Mouse (Mus musculus): ENCODE results near the gene Rgs7.

Rgs7 gene

GRCm38 (mm10) chr1:175082104-175082503, 410.2 kb downstream of the Rgs7 start:
- ChIA-PET CTCF (no interaction called here), POLR2A (no interaction called here)

GRCm38 (mm10) chr1:175079819-175080608, 412.3 kb downstream of the Rgs7 start:
- ChIA-PET CTCF (no interaction called here), POLR2A (no interaction called here)

- ChIA-PET CTCF (interaction anchor here in 1 of 4 experiments (0.6 kb wide), 1 partner anchor 212 kb away, joined by 3 read pairs; no protein-coding TSS in a partner anchor), POLR2A (no interaction called here)
These were observed 418.6 kb downstream of the Rgs7 start for GRCm38 (mm10) chr1:175073500-175074232.

GRCm38 (mm10) chr1:175069758-175070290, 422.5 kb downstream of the Rgs7 start:
- ChIA-PET CTCF (no interaction called here), POLR2A (no interaction called here)

GRCm38 (mm10) chr1:175049121-175049520, 443.2 kb downstream of the Rgs7 start:
- ChIA-PET CTCF (interaction anchor here in 2 of 4 experiments (0.7 to 1.6 kb wide), 3 partner anchors 8 to 798 kb away, joined by 3 to 7 read pairs (median 4); no protein-coding TSS in a partner anchor), POLR2A (no interaction called here)

- POLR2A ChIA-PET, result interaction anchor here in 3 of 4 experiments (0.6 to 1.2 kb wide), 7 partner anchors 9 to 847 kb away, joined by 3 to 6 read pairs (median 3); no protein-coding TSS in a partner anchor
- CTCF ChIA-PET, result interaction anchor here (0.6 to 2.2 kb wide), 15 partner anchors 8 to 1164 kb away, joined by 3 to 8 read pairs (median 4); no protein-coding TSS in a partner anchor
These were observed 451.0 kb downstream of the Rgs7 start for GRCm38 (mm10) chr1:175041167-175041817.

- CTCF ChIA-PET, result interaction anchor here in 2 of 4 experiments (0.6 to 2.2 kb wide), 4 partner anchors 9 to 884 kb away, joined by 4 to 8 read pairs (median 6); no protein-coding TSS in a partner anchor
- POLR2A ChIA-PET, result interaction anchor here in 2 of 4 experiments (0.8 to 1.4 kb wide), 3 partner anchors 8 to 260 kb away, joined by 4 to 7 read pairs (median 5); no protein-coding TSS in a partner anchor
These were observed 452.3 kb downstream of the Rgs7 start for GRCm38 (mm10) chr1:175040038-175040437.

- ChIA-PET POLR2A (interaction anchor here in 1 of 4 experiments (1.2 to 1.4 kb wide), 2 partner anchors 8 to 10 kb away, joined by 4 to 5 read pairs; no protein-coding TSS in a partner anchor), CTCF (interaction anchor here in 2 of 4 experiments (0.6 to 2.2 kb wide), 3 partner anchors 10 to 884 kb away, joined by 4 to 8 read pairs (median 4); no protein-coding TSS in a partner anchor)
These were observed 452.7 kb downstream of the Rgs7 start for GRCm38 (mm10) chr1:175039567-175039966.

GRCm38 (mm10) chr1:175035461-175035860, 456.8 kb downstream of the Rgs7 start:
- CTCF ChIA-PET, result no interaction called here
- POLR2A ChIA-PET, result no interaction called here

- POLR2A ChIA-PET, result interaction anchor here in 1 of 4 experiments (1.6 kb wide), 1 partner anchor 8 kb away, joined by 4 read pairs; no protein-coding TSS in a partner anchor
- CTCF ChIA-PET, result interaction anchor here in 2 of 4 experiments (0.5 to 0.6 kb wide), 2 partner anchors 214 to 1541 kb away, joined by 3 to 6 read pairs; no protein-coding TSS in a partner anchor
These were observed 460.3 kb downstream of the Rgs7 start for GRCm38 (mm10) chr1:175032015-175032414.

- ChIA-PET POLR2A (interaction anchor here in 3 of 4 experiments (0.6 to 1.9 kb wide), 6 partner anchors 9 to 1294 kb away, joined by 3 to 5 read pairs (median 3); no protein-coding TSS in a partner anchor), CTCF (interaction anchor here in 2 of 4 experiments (0.5 to 1.2 kb wide), 2 partner anchors 12 to 417 kb away, joined by 3 to 7 read pairs; no protein-coding TSS in a partner anchor)
These were observed 463.5 kb downstream of the Rgs7 start for GRCm38 (mm10) chr1:175028716-175029204.

- CTCF ChIA-PET, result interaction anchor here in 1 of 4 experiments (1.2 kb wide), 1 partner anchor 13 kb away, joined by 7 read pairs; no protein-coding TSS in a partner anchor
- POLR2A ChIA-PET, result interaction anchor here in 3 of 4 experiments (0.6 to 1.9 kb wide), 6 partner anchors 9 to 1294 kb away, joined by 3 to 5 read pairs (median 3); no protein-coding TSS in a partner anchor
These were observed 464.0 kb downstream of the Rgs7 start for GRCm38 (mm10) chr1:175028267-175028666.

GRCm38 (mm10) chr1:175025781-175026309, 466.5 kb downstream of the Rgs7 start:
- POLR2A ChIA-PET, result no interaction called here
- CTCF ChIA-PET, result no interaction called here

GRCm38 (mm10) chr1:175024136-175024535, 468.2 kb downstream of the Rgs7 start:
- ChIA-PET CTCF (interaction anchor here in 1 of 4 experiments (0.7 kb wide), 1 partner anchor 601 kb away, joined by 3 read pairs; no protein-coding TSS in a partner anchor), POLR2A (no interaction called here)

Data from embryonic stem cell, embryonic (primary cell).